Mouse (Mus musculus): Measurements from ENCODE around the gene Hecw1. TPM values are rescaled to one million over a fixed set of nuclear protein-coding genes. Genes with fewer than 3 reads are reported as not detected.

Hecw1 gene
- total RNA-seq, 1 experiment from 2014 or later = not detected

Other genes with a start within 250 kb of the Hecw1 start
- 83.4 and 84.1 TPM in 2 replicates for gene Mrpl32, start 89.9 kb upstream of the Hecw1 start, total RNA-seq (2017)
- gene Psma2, start 90.0 kb upstream of the Hecw1 start, total RNA-seq (2017) = 78.3 and 103 TPM in 2 replicates
- gene AW209491, start 106.9 kb upstream of the Hecw1 start, total RNA-seq (2017) = 23.3 and 28.2 TPM in 2 replicates